Mouse (Mus musculus) hematopoietic stem cell, adult 5-6 weeks (primary cell): ENCODE data around the gene Vac14. TPM values are rescaled to one million over a fixed set of nuclear protein-coding genes. Genes with fewer than 3 reads are reported as not detected.

Experiments
- ATAC-seq, 2 experiments: fragments of 125-278 bp in 1 of 2; replicated peaks in 1 of 2; 2 replicates each; pipeline ENCODE4 v1.8.0; 2016 to 2017; ENCODE audit warnings: inconsistent platforms in 2 of 2, mild to moderate bottlenecking in 2 of 2, moderate number of reproducible peaks in 2 of 2, low read depth in 1 of 2, moderate TSS enrichment in 1 of 2; ENCODE audit not compliant: low FRiP score in 2 of 2, poor library complexity in 2 of 2, severe bottlenecking in 2 of 2, insufficient read depth in 1 of 2, low TSS enrichment in 1 of 2
- total RNA-seq: library from RNA; stranded (forward); fragments of 172-1452, 232-1000 nt; gene quantifications from 2 replicates; pipeline ENCODE4 v1.2.3, GENCODE M21; 2017

Gene Vac14
- total RNA-seq, 1 experiment from 2014 or later, result 13.6 TPM

DNA sequence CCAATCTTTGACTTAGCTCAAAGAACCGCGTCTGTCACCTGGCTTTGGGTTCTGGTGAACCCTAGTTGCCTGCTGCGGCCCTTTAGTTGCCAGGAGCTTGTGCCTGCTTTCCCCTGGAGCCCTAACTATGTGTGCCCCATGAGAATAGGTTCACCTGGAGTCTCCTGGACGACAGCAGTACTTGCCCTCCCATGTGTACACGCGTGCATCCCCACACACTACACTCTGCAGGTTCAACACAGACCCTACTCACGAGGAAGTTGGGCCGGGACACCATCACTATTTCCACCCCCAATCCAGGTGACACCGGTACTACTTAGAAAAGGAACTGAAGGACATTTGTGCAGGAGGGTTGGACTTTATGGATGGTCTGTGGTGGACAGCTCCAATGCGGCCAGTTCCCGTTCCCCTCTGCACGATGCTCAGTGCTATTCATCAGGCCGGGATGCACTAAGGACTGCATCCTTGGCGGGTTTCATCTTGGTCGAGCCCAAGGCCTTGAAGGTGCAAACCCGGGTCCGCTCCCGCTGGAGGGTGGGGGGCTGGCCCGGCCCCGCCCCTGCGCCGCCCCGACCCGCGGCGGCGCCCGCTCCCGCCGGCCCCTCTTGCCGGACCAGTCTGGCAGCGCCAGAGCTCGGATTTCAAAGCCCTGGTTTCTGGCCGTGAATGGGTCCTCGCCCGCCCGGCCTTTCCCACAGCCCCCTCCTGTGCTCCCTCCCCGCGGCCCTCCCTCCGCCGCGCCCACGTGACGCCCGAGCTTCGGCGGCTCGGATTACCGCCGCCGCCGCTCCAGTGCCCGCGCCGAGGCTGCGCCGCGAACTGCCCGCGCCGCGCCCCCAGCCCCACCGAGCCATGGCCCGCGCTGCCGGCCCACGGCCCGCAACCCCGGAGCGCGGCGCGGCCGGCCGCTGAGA is 102.6 kb downstream of the Vac14 start, which contains the start of gene Mtss1l:
TSS of gene Mtss1l (plus strand) at position 792 of the 914 bp plus-strand sequence.
- peak in 1 of 2 experiments; percentile 20; a peak in 1 of 4 replicates for ATAC-seq

- ATAC-seq, result 0 out of 4 replicates have a peak, but pooled peaks of 1 of the 2 experiments have one; percentile 13
Measured at GRCm38 (mm10) chr8:110721606-110722413, 103.4 kb downstream of the Vac14 start.

DNA sequence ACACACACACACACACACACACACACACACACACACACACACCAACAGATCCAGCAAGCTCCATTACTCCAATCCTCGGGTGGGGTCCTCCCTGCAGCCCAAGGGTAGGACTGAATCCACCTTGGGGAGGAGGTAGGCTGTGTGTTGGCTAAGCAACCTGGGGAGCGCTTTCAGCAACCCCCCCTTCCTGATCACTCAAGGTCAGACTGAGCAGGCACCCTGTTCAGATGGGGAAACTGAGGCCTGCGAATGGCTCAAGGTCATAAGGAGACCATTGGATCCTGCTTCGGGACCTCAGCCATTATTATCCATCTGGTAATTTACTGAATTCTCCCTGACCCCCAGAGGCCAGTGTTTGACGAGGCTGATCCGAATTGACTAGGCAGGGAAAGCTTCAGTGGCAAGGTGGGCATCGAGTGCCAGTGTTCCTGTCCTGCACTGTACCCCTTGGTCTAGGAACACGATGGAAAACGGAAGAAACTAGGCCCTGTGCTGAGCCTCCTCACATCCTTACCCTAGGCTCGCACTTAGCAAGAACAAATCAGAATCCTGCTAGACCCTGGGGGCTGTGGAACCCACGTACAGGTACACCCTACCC is 104.1 kb downstream of the Vac14 start:
- no peak for ATAC-seq

DNA sequence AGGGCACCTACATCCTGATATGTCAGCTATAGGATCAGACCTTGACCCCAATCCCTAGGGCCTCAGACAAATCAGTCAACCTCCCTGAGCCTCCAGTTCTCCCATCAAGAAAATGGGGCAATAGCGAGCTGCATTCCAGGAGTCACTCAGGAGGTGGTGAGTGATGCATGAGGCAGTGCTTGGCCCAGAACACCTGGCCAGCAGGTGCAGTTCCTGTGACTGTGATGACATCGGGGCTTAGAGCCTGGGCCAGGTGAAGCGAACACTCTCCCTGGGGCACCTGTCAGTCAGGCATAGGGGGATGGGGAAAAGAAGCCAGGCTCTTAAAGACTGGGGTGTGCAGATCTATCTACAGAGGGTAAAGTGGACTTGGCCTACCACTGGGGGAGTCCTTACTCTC is 106.1 kb downstream of the Vac14 start:
- no peak for ATAC-seq

DNA sequence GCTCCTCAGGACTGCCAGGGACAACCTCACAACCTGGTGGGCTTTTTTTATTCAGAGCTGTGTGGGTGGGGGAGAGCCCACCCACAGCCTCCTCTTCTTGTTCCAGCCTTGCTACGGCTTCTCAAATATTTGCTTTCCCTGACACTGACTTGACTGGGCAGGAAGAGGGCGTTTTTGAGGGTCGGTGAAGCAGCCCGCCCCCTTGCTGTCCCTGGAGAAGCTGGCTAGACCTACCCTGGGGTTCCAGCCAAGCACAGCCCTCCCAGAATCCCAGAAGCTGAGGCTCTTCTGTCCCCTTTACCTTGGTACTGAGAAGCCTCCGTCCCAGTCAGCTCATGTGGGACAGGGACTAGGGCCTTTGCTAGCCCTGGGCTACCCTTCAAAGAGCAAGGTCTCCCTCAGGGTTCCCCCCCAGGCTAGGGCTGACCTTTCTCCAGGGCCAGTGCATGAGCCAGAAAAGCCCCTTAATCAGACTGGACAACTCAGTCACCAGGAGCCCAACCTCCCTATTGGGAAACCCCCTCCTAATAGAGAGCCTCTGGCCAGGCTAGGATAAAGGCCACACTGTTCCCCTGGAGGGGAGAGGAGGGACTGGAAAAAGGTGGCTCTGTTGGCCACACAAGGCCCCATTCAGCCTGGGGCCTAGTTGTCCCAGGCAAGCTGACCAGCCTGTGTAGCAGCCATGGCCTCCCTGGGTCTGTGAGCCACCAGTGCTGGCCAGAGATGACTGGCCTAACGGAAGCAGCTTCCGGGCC is 106.9 kb downstream of the Vac14 start:
- ATAC-seq, result no peak

DNA sequence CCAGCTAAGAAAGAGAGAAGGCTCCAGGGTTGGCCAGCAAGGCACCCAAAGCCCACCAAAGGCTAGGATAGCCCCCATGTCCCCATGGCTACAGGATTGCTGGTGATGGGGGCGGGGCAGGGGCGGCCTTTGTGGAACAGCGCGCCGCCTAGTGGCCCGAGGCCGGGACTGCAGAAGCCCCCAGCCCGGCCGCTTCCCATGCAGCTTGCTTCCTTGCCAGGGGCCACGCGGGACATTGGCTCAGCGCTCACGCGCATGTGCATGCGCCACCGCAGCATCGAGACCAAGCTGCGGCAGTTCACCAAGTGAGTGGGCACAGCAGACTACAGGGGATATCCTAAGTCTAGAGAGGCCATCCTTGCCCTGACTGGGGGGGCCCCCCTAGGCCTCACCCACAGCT is 108.5 kb downstream of the Vac14 start:
- ATAC-seq, result peak; percentile 13 to 21; a peak in 1 of 4 replicates

- no peak for ATAC-seq
Measured at GRCm38 (mm10) chr8:110731346-110731859, 113.0 kb downstream of the Vac14 start.

- no peak for ATAC-seq
Measured at GRCm38 (mm10) chr8:110733036-110733435, 114.7 kb downstream of the Vac14 start.

DNA sequence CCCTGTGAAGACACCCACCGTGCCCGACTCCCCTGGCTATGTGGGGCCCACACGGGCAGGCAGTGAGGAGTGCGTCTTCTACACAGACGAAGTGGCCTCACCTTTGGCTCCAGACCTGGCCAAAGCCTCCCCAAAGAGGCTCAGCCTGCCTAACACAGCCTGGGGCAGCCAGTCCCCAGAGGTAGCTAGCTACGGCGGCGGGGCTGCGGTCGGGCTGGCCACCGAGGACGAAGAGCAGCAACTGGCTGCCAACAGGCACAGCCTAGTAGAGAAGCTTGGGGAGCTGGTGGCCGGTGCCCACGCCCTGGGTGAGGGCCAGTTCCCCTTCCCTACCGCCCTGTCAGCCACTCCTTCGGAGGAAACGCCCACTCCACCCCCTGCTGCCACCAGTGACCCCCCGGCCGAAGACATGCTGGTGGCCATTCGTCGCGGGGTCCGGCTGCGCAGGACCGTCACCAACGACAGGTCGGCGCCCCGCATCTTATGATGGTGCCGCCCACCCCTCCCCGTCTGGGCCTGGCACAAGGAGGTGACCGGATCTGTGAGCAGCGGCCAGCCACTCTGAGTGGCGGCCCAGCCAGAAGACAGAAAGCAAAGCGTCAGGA is 120.3 kb downstream of the Vac14 start:
- no peak for ATAC-seq

GRCm38 (mm10) chr8:110740629-110741175 is 122.3 kb downstream of the Vac14 start:
- no peak for ATAC-seq

DNA sequence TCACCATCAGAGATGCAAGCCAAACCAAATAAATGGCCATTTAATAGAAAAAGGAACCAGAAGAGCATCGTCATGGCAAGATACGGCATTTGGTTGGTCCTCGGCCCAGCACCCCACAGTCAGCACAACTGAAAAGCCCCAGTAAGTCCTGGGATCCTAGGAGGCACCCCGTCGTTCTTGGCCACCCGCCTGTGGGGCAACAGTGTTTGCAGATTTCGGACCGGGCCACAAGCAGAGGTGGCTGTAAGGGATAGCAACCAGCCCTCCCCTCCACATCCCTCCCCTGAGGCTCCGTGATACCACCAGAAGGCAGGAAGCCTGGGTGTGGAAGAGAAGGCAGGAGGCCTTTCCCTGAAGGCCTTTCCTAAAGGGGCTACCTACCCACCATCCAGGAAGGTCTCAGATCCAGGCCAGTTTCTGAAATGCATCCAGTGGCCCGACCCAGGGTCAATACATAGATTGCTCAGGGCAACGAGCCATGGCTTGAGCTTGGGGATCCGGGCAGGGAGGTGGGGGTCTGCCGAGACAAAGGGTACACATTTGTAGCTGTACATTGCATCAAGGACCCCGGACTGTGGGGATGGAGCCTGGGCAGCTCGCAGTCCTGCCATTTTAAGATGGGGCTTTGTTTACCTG is 123.5 kb downstream of the Vac14 start:
- ATAC-seq, result no peak

- ATAC-seq, result no peak
Measured at GRCm38 (mm10) chr8:110742452-110742818, 124.0 kb downstream of the Vac14 start.

- ATAC-seq, result no peak
Measured at GRCm38 (mm10) chr8:110745162-110745561, 126.8 kb downstream of the Vac14 start.

DNA sequence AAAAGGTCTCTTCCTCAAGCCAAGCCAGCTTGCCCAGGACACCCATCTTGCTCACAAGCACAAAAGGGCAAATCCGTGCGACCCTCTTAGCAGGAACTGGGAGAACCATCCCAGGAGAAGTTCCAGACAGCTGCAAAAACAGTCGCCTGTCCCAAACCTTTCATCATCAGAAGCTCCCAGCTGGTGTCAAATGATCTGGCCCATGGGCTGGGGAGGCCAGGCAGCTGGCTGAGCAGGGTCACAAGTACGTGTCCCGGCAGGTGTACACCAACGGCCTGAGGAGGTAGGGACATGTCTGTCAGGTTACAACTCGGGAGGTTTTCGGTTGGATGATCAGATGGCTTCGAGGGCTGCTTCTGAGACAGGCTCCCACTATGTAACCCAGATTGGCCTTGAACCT is 128.3 kb downstream of the Vac14 start:
- ATAC-seq, result no peak

DNA sequence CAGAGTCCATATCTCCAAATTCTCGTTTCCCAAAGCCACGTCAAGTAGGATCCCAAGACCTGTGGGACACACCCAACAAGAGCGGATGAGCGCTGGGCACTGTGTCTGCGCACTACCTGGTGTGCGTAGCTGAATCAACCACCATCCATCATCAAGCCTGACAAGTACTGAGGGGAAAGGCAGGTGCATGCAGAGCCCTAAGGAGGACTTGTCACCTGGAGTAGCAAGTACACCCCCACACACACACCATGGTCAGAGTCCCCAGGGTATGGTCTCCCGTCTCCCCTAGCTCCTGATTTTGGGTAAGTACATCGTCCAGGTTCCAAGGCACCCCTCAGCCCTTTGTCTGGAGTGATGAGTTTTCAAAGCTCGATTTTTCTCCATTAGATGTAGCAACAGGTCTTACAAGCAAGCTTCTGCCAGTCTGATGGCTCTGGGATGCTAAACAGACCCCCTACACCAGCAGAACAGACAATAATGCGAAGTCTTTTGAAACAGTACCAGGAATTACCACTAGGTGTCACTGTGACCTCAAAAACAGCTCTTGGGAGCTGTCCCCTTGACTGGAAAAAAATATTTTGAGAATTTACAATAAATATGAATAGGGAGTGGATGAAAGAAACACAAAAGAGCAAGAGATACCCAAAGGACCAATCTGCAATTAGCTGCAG is 131.2 kb downstream of the Vac14 start:
- ATAC-seq, result peak; percentile 49; a peak in 1 of 4 replicates
